Mouse (Mus musculus) thymus, postnatal 0 days (tissue): Measurements from ENCODE around the gene Sass6. TPM values are rescaled to one million over a fixed set of nuclear protein-coding genes. Genes with fewer than 3 reads are reported as not detected.
"Not testable (repeated sequence)": the region's sequence is repeated elsewhere in the genome, so short reads cannot be mapped to it uniquely, and the experiment has no call there.

Experiments
- DNase-seq: peaks from one replicate; pipeline ENCODE4 v3.0.0-alpha.2; 2015; ENCODE audit warnings: low spot score
- polyA plus RNA-seq: library from polyadenylated mRNA; unstranded; fragments of >200 nt; fragmentation: Nextera tagmentation; extraction: Ambion mirVana; gene quantifications from 2 replicates; pipeline ENCODE4 v1.2.1, GENCODE M21; 2015

Sass6 gene
- polyA plus RNA-seq, 1 experiment from 2014 or later: 23.7 TPM

DNA sequence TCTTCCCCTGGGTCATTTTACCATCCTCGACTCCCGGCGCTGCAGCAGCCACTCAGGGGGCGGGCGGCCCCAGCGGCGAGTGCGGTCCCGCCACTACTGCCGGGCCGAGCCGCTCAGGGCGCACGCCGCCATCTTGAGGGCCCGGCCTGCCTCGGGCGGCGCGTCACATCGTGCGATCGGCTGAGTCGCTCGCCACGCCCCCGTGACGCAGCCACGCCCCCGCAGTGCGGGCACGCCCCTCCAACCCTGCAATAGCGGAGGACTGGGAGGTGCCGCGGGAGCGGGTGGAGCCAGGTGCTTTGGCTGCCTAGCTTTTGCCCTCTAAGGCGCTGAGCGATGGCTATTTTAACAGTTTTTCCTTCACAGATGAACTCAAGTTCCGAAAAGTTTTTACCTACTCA lies 67.7 kb downstream of the Sass6 start, which contains the start of gene Mfsd14a:
Gene Mfsd14a, minus strand, starts transcription at position 215 of the 401 bp plus-strand sequence.
- DNase-seq: peak; percentile 97

DNA sequence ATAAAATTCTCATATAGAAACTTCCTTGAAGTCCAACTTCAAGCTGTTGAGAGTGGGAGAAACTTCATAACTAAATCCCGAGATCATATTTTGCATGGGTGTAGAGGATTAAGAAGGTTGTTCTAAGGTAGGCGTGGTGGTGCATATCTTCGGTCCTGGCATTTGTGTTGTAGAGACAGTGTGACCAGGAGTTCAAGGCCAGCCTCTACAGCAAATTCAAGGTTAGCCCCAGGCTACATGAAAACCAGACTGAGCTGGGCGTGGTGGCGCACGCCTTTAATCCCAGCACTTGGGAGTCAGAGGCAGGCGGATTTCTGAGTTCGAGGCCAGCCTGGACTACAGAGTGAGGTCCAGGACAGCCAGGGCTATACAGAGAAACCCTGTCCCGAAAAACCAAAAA lies 69.5 kb downstream of the Sass6 start:
- not testable (repeated sequence) for DNase-seq

Other genes with a start within 250 kb of the Sass6 start
- 7.7 and 7.8 TPM in 2 replicates for gene Cdc14a, start 170.9 kb upstream of the Sass6 start, polyA plus RNA-seq
- gene Rtca, start 86.8 kb upstream of the Sass6 start, polyA plus RNA-seq: 72.2 and 75.3 TPM in 2 replicates
- 9.8 and 14.5 TPM in 2 replicates for gene Dbt, start 81.9 kb upstream of the Sass6 start, polyA plus RNA-seq
- gene Lrrc39, start 32.0 kb upstream of the Sass6 start, polyA plus RNA-seq: 0.36 and 0.81 TPM in 2 replicates
- gene Trmt13, start 19.6 kb downstream of the Sass6 start, polyA plus RNA-seq: 25.0 and 30.6 TPM in 2 replicates
- 68.6 and 69.9 TPM in 2 replicates for gene Mfsd14a, start 67.7 kb downstream of the Sass6 start, polyA plus RNA-seq
- not detected in 2 replicates for gene Gm43191, start 86.3 kb downstream of the Sass6 start, polyA plus RNA-seq
- 8.9 and 9.1 TPM in 2 replicates for gene Slc35a3, start 117.8 kb downstream of the Sass6 start, polyA plus RNA-seq
- 5.9 and 7.7 TPM in 2 replicates for gene Agl, start 213.2 kb downstream of the Sass6 start, polyA plus RNA-seq